Mouse (Mus musculus) lung, postnatal 14 days (tissue): ENCODE results near the gene Dclk1.

Experiments
- DNase-seq: peaks from one replicate; pipeline ENCODE4 v3.0.0; 2021

The Dclk1 gene

DNA sequence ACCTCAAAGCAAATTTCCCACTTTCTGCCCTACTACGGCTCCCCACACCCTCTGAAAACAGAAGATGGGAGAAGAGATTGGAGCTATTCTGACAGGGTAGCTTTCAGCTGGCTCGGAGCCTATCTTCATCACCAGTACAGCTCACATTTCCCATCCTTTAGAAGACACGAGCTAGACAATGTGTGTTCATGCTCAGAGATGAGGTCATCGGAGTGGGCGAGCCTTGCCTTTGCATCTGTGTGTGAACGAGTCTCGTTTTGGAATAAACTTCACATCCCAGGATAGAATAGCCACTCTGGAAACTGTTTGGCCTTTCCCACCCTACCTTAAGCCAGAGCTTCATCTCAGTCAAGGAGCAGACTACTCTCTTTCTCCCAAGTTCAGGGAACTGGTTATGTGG lies 95.5 kb downstream of the Dclk1 start:
- no peak for DNase-seq

- no peak for DNase-seq
Measured at GRCm38 (mm10) chr3:55342445-55342844, 100.3 kb downstream of the Dclk1 start.

- DNase-seq, result no peak
Measured at GRCm38 (mm10) chr3:55347371-55348025, 105.3 kb downstream of the Dclk1 start.

DNA sequence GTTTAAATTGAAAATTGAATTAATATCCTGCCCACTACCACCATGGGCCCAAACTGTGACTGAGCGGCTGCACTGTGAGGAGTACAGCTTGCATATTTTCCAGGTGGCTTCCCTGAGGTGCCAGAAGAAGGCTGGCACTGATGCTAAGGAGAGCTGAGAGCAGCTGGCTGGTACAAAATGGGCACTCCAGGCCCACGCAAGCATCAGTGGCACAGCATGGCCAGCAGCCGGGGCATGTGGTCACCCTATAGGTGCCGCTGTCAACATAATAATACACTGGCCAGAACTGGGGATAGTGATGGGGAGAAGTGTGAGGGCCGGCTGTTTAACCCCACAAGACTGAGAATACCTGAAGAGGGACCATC lies 105.8 kb downstream of the Dclk1 start:
- no peak for DNase-seq

- DNase-seq, result no peak
Measured at GRCm38 (mm10) chr3:55350194-55350593, 108.0 kb downstream of the Dclk1 start.

DNA sequence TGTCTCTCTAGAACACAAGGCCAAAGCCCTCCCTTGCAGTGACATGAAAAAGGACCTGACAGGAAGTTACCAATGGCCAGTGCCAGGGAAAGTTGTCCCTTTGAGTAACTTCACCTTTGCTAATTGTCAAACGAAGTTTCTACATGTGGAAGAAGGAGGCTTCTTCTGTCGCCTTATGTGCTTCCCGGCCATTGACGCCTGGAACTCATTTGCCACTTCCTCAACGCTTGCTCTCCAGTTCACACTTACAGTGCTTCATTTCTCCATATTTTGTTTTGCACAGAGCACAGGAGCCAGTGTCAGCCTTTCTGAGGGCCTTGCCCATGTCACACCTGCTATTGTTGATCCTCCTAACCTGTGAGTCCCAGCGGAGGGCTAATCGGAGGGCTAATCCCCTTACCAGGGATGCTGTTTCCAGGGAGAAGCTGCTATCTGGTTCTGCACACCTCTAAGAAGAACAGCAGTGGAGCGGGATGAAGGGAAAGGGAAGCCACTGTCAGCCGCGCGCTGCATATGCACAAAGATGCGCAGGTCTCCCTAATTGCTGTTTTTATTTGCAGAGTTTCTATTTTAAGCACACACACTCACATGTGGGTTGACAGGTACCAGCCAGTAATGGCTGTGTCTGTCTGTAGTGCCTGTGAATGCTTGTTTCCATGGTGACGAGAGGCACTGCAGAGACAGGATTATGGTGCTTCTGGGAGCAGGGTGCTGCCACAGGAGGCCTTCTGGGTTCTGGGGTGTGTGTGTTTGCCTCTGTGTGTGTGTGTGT lies 109.3 kb downstream of the Dclk1 start:
- no peak for DNase-seq

GRCm38 (mm10) chr3:55352529-55352928 lies 110.4 kb downstream of the Dclk1 start:
- DNase-seq, result no peak

DNA sequence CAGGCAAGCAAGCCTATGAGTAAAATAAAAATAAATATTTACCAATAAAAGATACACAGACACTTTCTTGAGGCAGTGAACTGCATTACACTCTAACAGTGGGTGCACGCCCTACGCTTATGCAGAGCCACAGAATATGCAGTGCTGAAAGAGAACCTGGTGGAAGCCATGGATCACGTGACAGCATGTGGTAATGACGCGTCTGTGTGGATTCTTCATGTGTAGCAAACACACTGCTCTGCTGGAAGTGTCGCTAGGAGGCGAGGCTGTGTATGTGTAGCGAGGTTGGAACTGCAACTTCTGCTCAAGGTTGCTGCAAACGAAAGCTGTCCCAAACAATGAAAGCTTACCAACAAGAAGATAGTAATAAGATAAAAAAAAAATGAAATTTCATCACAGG lies 111.0 kb downstream of the Dclk1 start:
- DNase-seq, result no peak

GRCm38 (mm10) chr3:55353909-55354511 lies 111.8 kb downstream of the Dclk1 start:
- peak; percentile 17 for DNase-seq

GRCm38 (mm10) chr3:55354765-55355164 lies 112.6 kb downstream of the Dclk1 start:
- DNase-seq, result peak; percentile 49

- no peak for DNase-seq
Measured at GRCm38 (mm10) chr3:55358486-55358885, 116.3 kb downstream of the Dclk1 start.

- DNase-seq, result no peak
Measured at GRCm38 (mm10) chr3:55360836-55361235, 118.7 kb downstream of the Dclk1 start.

GRCm38 (mm10) chr3:55367166-55367565 lies 125.0 kb downstream of the Dclk1 start:
- no peak for DNase-seq

GRCm38 (mm10) chr3:55369156-55369555 lies 127.0 kb downstream of the Dclk1 start:
- no peak for DNase-seq

GRCm38 (mm10) chr3:55373689-55374088 lies 131.5 kb downstream of the Dclk1 start:
- peak; percentile 17 for DNase-seq

DNA sequence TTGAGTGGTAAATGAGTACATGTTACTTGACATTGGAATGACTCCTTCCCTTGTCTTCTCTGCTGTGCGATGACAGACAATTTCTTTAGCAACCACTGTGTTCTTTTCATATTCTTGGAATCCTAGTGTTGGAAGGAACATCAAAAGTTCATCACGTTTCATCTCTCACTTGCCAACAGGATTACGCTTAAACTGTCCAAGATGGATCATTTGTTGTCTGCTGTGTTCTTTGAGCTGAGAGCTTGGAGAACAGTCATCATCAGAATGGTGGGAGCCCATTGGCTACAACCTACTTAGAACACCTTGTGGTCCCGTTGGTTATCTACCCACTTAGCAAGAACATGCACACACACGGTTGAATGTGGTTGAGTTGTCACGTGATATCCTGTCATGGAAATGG lies 136.4 kb downstream of the Dclk1 start:
- no peak for DNase-seq

DNA sequence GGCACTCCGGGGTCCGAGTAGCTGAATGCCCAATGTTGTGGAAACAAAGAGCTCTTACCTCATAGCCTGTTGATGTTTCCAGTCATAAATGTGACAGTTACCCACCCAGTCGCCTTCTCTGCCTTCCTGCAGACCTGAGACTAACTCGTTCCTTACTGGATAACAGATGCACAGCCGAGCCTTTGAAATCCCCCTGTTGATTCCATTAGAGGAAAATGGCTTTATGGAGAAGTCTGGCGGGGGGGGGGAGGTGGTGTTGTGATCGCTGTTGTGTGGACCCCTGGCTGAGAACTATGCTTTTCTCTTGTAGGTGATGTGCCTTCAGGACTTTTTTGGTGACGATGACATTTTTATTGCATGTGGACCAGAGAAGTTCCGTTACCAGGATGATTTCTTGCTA lies 138.3 kb downstream of the Dclk1 start:
- no peak for DNase-seq

- peak; percentile 36 for DNase-seq
Measured at GRCm38 (mm10) chr3:55392605-55393004, 150.4 kb downstream of the Dclk1 start.

GRCm38 (mm10) chr3:55393549-55393948 lies 151.4 kb downstream of the Dclk1 start:
- no peak for DNase-seq

GRCm38 (mm10) chr3:55396792-55397191 lies 154.6 kb downstream of the Dclk1 start:
- DNase-seq, result no peak

DNA sequence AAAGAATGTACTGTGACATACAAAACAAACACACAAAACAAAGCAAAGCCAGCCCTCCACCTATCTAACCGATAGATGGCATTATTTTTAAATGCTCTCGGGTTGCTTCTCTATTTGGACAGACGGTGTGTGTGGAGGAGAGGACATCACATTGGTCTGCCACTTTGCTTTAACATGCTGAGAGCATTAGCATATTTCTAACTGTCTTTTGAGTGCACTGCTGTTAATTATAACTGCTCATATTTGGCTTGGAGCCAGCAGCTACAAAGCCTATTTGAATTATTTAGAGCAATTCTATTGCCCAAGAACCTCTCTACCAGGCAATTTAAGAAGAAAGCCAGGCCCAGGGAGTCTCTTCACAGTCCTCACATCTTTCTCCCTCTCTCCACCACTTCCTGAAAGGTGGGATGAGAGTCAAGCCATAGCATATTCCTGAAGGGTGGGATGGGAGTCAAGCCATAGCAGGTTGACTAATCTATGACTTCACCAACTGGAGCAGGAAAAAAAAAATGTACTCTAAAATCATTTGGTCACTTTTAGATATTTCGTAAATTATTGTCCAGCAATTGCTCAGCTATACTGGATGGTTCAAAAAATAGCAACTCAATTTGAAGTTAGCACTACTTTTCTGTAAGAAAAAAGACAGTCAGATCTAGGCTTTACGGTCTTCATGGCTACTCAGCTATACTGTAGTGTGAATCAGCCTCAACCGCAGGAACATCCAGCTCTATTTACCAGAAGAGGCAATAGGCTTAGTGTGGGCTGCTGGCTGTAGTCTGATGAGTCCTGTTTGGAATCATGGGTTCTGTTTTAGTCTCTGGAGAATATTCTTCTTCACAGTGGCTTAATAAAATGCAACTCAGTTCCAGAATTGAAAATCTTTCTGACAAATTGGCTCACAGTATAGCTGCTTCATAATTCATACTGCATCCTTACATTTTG lies 155.9 kb downstream of the Dclk1 start:
- no peak for DNase-seq

- no peak for DNase-seq
Measured at GRCm38 (mm10) chr3:55401236-55401635, 159.1 kb downstream of the Dclk1 start.

- no peak for DNase-seq
Measured at GRCm38 (mm10) chr3:55404751-55405150, 162.6 kb downstream of the Dclk1 start.
